Mouse (Mus musculus) fat pad, adult 2 months (tissue): Measurements from ENCODE around the gene Prkg1.

Experiments used
- DNase-seq: peaks from one replicate; pipeline ENCODE4 v3.0.0-alpha.2; 2011; ENCODE audit warnings: low read depth, low spot score; ENCODE audit errors: extremely low read depth

Gene Prkg1

GRCm38 (mm10) chr19:31630899-31631869 lies 133.6 kb downstream of the Prkg1 start:
- no peak for DNase-seq

GRCm38 (mm10) chr19:31621716-31622115 lies 143.1 kb downstream of the Prkg1 start:
- DNase-seq: no peak

- no peak for DNase-seq
These were observed 148.0 kb downstream of the Prkg1 start for GRCm38 (mm10) chr19:31616830-31617229.

GRCm38 (mm10) chr19:31616159-31616558 lies 148.7 kb downstream of the Prkg1 start:
- DNase-seq: no peak

GRCm38 (mm10) chr19:31613146-31613545 lies 151.7 kb downstream of the Prkg1 start:
- DNase-seq: no peak

GRCm38 (mm10) chr19:31602578-31602977 lies 162.3 kb downstream of the Prkg1 start:
- no peak for DNase-seq

- DNase-seq: no peak
These were observed 170.8 kb downstream of the Prkg1 start for GRCm38 (mm10) chr19:31594011-31594410.

GRCm38 (mm10) chr19:31590701-31591100 lies 174.1 kb downstream of the Prkg1 start:
- DNase-seq: no peak

- no peak for DNase-seq
These were observed 187.7 kb downstream of the Prkg1 start for GRCm38 (mm10) chr19:31577092-31577491.

GRCm38 (mm10) chr19:31564329-31564728 lies 200.5 kb downstream of the Prkg1 start:
- DNase-seq: no peak

- DNase-seq: no peak
These were observed 218.8 kb downstream of the Prkg1 start for GRCm38 (mm10) chr19:31546063-31546462.

GRCm38 (mm10) chr19:31531249-31531740 lies 233.5 kb downstream of the Prkg1 start:
- DNase-seq: no peak

- no peak for DNase-seq
These were observed 234.2 kb downstream of the Prkg1 start for GRCm38 (mm10) chr19:31530616-31531015.

- DNase-seq: no peak
These were observed 234.9 kb downstream of the Prkg1 start for GRCm38 (mm10) chr19:31529890-31530289.

GRCm38 (mm10) chr19:31514490-31514889 lies 250.3 kb downstream of the Prkg1 start:
- no peak for DNase-seq

GRCm38 (mm10) chr19:31507831-31508230 lies 257.0 kb downstream of the Prkg1 start:
- no peak for DNase-seq

GRCm38 (mm10) chr19:31506296-31506695 lies 258.5 kb downstream of the Prkg1 start:
- DNase-seq: no peak

- DNase-seq: no peak
These were observed 259.8 kb downstream of the Prkg1 start for GRCm38 (mm10) chr19:31505041-31505440.

- no peak for DNase-seq
These were observed 267.4 kb downstream of the Prkg1 start for GRCm38 (mm10) chr19:31497386-31497785.

GRCm38 (mm10) chr19:31489606-31490005 lies 275.2 kb downstream of the Prkg1 start:
- no peak for DNase-seq

GRCm38 (mm10) chr19:31471766-31472165 lies 293.1 kb downstream of the Prkg1 start:
- no peak for DNase-seq

GRCm38 (mm10) chr19:31460188-31460587 lies 304.6 kb downstream of the Prkg1 start:
- no peak for DNase-seq
